Mouse (Mus musculus) cerebellum, adult (tissue): ENCODE measurements around the gene Suclg2.

Source experiments
- ATAC-seq: cut with Nextera tagmentation; 2 replicates; pipeline ENCODE4 v1.9.2; 2017; ENCODE audit warnings: mild to moderate bottlenecking, moderate library complexity, mixed read lengths; ENCODE audit not compliant: insufficient number of reproducible peaks, low FRiP score, low TSS enrichment

The Suclg2 gene

DNA sequence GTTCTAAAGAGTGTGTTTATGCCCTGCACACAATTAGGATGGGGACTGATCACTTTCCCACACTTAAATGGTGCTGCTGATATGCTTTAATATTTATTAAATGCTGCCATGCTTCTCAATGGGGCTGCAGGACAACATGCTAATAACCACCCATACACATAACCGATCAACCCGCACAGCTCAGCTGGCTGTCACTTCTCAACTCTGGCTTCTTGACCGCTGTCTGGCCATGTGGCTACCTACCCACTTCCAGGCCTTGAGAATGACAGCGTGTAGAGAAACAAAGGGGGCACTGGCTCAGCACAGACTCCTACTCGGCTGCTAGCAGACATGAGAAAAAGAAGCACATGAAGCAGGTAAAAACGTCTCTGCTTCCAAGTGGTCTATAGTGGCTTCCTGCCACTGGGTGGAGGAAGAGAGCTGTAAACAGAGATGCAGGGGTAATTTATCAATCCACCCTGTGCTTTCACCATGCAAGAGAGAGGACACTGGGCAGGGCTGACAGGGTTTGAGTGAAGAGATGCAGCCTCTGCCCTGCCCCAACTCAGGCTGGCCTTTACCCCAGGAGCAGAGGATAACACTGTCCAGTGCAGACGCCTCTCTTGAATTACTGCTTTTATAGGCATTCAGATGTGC lies 234.3 kb downstream of the Suclg2 start:
- 0 out of 2 replicates have a peak, but pooled peaks have one; percentile 22 for ATAC-seq

DNA sequence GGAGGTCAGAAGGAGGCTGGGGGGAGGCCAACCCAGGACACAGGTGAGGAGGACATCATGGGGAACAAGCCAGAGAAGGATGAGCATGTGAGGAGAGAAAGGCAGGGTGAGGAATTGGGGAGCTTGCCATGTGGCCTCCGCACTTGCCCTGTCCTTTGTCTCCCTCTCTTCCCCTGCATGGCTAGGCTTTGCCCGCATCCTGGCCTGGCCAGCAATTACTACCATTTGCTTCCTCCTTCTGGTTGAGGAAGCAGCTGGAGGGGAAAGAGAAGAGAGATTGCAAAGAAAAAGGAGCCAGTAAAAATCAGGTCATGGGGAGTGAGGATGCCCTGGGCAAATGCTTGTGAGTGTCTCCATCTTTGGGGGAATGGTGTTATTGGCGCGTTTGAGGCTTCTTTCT lies 234.9 kb downstream of the Suclg2 start:
- no peak for ATAC-seq

DNA sequence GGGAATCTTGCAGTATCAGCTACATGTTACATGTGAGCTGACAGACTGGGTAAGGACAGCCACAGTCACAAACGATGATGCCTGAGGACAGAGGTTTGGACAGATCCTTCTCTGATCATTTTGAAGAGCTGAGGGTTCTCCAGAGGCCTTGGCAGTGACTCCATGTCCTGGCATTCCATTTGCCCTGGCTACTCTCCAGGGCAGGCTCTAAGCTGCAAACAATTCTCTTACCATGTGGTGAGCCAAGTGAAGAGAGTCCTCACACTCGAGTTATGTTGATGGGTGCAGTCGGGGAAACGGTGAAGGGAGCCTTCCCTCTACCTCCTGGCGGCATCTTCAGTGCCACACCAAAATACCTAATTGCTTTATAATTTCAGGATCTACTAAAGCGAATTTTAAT lies 235.5 kb downstream of the Suclg2 start:
- ATAC-seq: no peak

DNA sequence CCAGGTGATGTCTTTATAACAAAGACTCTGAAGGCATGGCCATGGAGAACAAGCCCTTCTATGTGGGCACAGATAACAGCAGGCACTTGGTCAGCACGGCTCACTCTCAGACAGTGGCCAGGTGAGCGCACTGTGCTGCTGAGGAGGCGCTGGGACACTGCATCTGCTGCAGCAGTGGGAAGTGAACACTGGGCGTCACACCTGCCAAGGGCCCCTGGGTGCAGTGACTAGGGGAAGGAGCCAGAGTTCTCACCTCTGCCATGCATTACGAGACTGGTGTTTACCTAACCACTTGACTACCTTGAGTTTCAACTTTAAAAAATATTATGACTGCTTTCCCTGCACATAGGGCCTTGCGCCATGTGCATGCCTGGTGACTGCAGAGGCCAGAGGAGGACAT lies 238.8 kb downstream of the Suclg2 start:
- ATAC-seq: no peak

DNA sequence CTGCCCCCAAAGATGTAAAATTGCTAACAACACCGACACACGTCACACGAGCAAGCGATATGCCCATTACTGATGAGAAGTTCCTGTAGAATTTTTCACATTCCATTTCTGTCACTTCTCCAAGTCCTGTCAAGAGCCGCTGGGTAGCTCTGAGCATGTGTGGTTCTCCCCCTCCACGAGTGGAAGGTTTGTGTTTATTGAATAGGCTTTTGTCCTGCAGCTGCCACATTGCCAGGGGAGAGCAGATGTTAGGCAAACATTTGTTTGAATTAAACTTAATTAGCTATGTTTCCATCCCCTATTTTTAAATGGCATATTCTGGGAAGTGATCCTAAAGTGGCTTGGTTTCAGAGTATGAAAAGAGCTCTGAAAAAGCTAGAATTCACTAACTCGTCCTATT lies 249.1 kb downstream of the Suclg2 start:
- no peak for ATAC-seq

DNA sequence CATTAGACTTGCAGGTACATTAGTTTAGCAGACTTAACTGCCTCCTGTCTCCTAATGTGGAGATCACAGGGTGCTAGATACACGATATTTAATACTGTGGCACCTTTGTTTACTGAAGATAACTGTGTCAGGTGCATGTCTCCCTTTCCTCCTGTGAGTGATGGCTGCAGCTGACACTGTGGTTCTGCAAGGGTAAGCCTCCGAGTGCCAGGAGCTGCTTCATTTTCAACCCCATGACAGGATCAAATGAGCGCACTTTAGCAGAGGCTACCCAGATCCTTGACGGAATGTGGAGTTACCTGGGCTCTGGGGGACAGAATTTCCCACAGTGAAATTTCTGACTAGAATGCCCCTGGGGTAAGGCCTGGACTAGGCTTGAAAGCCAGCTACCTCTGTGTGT lies 253.3 kb downstream of the Suclg2 start:
- no peak for ATAC-seq

DNA sequence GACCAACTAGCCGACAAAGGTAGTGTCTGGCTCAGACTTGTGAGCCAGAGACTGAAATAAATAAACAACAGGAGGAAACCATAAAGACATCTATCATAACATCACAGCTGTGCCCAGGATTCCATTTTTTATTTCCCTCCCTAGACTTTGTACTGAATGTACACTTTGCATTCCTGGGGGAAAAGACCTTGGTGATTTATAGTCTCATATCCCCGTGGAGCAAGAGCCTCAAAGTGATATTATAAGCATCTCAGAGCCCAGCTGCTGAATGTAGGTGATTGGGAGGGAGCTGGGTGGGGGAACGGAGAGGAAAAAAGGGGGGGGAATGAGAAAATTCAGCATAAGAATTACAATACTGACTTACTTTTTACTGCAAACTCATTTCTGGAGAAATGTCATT lies 259.2 kb downstream of the Suclg2 start:
- ATAC-seq: no peak

DNA sequence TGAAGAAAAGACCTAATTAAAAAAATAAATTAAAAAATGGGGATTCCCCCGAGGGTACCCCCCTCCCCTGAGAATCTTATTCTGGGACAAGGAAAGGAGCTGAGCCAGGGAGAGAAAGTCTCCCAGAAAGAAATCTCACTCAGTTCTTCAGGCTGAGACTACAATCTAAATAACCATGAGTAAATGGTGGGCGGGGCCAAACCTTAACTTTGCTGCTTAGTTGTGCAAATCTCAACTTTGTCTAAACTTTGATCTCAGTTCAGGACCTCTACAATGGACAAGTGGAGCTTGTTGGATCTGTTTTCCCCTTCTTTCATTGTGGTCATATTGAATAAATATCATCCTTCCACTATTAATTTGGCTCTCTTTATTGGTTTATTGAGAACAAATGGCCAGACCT lies 272.4 kb downstream of the Suclg2 start:
- no peak for ATAC-seq

DNA sequence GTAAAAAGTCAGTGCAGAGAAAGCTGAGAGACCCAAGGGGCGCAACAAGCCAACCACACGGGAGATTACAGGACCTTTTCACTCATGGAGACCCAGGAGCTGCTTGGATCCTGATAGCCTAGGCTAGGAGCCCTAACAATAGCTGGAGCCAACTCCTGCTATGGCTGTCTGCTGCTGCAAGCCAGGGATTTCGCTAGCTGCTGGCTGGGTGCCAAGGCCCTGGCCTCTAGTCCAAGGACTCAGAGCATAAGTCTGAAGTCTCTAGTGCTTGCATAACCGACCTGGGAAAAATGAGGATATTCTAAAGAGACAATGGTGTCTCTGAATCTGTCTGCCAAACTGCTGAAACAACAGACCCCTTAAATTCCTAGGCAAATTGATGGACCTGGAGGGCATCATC lies 273.6 kb downstream of the Suclg2 start:
- ATAC-seq: no peak
